Mouse (Mus musculus): Measurements from ENCODE around the gene Senp3.

Gene Senp3

DNA sequence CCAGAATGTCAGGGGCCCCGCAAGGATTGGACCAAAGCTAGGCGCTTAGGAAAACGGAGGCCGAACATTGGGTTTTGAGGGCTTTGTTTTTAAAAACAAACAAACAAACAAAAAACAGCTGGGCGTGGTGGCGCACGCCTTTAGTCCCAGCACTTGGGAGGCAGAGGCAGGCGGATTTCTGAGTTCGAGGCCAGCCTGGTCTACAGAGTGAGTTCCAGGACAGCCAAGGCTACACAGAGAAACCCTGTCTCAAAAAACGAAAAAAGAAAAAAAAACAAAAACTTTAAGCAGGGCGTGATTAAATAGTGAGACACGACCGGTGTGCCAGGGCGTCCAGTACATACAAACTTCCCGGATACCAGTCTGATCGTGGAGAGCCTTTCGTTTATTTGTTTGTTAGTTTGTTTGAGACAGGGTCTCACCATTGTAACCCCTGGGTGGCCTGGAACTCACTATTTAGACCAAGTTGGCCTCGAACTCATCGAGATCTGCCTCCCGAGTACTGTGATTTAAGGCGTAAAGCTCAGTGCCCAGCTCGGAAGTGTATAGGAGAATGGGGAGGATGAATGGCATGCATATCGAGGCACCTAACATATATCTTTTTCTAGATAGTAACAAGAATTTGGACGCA lies 440 bp upstream of the Senp3 start:
- DNase-seq (ENCODE audit: low read depth, low spot score) = no peak

DNA sequence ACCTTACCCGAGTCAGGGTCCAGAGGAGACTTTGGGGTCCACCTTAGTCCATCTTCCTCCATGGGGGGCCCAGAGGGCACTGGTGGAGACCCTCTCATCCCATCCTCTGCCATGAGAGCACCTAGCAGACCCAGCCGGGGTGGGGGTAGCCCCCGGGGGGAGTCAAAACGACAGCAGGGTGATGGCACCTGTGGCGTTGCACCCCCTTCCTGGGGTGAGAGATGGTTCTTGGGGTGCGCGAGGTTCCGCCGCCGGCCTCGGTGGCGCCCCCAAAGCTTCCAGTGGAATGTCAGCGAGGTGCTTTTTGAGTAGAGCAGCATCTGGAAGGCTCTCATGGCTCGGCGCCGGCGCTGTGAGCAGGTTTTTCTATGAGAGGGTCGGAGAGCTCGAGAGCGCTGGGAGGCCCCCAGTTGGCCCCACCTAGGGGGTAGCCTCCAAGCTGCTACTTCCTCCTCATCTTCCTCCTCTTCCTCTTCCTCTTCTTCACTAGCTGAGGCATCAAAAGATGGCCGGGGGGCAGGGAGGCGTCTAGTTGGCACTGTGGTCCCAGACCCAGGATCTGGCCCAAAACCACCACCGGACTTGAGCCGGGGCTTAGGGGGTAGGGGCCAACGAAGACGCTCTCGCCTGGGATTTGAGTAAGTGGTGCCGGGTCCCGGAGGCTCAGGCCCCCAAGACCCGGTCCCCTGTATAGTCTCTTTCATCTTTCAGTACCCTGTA lies 1.6 kb downstream of the Senp3 start:
- no peak for DNase-seq (ENCODE audit: low read depth, low spot score)

DNA sequence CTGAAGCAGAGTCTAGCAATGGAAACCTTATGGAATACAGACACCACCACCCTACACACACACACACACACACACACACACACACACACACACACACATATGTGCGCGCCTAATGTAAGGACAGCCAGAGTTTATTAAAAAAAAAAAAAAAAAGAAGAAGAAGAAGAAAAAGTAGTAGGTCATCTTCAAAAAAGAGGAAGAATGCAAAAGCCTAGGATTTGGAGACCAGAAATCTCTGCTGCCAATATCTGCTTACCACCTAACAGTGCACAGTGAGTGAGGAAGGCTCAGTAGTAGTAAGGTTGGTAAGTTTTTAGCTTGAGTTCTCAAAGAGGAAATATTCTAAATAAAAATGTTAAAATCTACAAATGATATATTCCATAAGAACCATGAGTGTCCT lies 2.7 kb downstream of the Senp3 start:
- no peak for DNase-seq (ENCODE audit: low read depth, low spot score)

DNA sequence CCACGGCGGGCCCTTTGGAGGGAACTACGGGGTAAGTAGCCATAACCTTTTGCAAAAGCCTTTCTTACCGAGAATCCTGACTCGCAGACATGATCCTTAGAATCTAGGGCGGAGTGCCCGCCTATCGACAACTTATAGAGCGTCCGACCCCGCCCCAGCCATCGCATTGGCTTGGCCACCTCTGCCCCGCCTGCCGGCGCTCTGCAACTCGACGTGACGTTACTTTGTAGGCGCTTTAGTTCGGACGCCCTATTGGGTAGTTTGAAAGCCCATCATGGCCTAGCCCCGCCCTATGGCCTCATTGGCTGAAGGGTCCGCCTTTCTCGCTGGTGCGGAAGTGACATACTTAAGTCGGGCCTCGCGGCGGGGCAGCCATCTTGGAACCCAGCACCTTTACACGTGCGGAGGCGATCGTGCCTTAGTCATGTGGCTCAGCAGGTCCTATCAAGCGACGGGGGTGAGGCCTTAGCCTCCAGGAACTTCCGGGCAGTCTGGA lies 9.6 kb downstream of the Senp3 start, which contains the start of gene Eif4a1:
Gene Eif4a1, minus strand, starts transcription at position 213 of the 496 bp plus-strand sequence.
- peak; percentile 100 for DNase-seq (ENCODE audit: low read depth, low spot score)

DNA sequence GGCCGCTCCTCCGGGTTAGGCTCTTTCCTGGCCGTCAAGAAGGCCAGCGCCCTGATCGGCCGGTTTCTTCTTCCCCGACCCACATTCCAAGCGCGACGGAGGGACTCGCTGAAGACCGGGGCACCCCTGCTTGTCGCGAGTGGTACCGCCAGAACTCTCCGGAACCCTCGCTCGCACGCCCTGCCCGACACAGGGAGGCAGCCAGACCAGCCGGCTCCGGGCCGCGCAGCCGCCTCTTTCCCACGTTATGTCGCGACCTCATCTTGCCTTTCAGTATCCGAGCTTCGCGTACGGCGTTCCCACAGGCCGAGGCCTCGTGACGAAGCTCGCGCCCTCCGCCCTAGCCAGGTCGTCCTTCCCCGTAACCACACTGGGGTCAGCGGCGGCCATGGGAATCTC lies 10.2 kb downstream of the Senp3 start:
- no peak for DNase-seq (ENCODE audit: low read depth, low spot score)

DNA sequence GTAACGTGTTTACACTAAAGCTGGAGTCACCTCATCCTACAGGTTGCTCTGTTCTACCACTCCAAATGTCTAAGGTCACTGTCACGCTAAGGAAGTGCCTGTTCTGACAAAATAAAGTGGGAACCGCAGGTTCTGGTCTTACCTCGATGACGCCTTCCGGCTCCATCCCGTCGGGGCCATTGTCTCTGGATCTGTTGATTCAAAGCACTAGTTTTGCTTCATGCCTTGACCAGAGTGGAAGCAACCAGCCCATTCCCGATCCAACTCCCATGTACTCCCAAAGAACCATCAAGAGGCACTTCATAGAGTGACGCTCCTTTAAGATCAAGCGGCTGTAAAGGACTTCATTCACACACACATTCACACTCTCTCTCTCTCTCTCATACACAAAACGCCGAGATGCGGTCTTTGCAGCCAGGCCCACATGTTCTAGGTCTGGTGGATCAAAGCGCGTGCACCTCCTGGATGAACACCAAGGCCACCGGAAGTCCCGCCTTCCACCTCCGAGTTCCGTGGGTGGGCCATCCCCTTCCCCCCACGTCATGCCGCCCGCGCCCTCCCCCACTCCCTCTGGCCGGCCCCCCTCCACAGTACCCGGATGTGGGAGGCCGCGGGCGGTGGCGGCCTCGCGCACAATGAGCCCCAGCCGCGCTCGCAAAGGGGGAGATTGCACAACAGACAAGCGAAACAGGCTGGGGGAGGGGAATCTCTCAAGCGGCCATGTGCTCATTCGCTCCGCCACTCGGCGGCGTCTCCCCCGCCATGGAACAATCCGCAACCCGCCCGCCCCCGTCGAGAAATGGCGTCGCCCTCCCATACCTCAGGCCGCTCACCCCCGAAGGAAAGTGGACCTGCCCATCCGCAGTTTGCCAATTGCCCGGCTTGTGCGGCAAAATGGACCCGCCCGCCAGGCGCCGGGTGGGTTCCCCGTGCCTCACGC lies 10.8 kb downstream of the Senp3 start:
- DNase-seq (ENCODE audit: low read depth, low spot score) = peak; percentile 93

DNA sequence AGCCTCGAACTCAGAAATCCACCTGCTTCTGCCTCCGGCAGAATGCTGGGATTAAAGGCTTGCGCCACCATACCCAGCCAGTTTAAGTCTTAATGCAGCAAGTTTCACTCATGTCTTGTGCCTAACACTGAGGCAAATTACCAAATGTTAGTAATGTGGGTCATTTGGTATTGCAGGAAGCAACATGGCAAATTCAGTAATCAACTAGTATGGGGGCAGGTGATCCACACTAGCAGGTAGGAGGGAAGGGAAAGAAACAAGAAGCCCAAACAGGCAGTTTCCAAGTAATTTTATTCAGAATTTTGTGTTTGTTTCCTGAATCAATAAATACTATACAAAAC lies 15.2 kb downstream of the Senp3 start:
- DNase-seq (ENCODE audit: low read depth, low spot score) = no peak

DNA sequence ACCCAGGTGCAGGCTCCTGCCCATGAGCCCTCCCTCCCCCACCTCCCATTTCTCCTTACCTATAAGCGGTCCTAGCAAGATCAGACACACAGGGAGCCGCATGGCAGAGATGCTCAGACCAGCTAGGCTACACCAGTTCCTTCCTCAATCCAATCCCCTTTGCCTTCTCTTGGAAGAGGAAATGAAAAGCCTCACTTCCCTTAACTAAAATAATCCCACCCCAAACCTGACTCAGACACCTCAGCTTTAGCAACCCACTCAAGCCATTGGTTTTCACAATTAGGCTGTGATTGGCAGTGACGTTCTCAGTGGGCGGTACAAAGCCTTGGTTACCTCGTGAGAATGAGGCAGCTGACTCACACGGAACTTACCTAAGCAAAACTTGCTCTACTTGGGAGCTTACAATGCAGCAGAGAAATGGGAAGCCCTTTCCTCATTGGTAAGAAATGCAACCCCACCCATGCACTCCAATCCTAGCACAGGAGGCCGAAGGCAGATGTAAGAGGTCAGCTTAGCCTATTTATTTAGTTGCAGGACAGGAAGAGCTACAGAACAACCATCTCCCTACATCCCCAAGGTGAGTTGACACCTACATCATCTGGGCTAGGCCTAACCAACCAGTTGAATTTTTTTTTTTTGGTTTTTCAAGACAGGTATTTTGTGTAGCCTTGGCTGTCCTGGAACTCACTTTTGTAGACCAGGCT lies 15.8 kb downstream of the Senp3 start, which contains the start of gene Cd68:
Gene Cd68, minus strand, starts transcription at position 193 of the 704 bp plus-strand sequence.
- DNase-seq (ENCODE audit: low read depth, low spot score) = peak; percentile 48

DNA sequence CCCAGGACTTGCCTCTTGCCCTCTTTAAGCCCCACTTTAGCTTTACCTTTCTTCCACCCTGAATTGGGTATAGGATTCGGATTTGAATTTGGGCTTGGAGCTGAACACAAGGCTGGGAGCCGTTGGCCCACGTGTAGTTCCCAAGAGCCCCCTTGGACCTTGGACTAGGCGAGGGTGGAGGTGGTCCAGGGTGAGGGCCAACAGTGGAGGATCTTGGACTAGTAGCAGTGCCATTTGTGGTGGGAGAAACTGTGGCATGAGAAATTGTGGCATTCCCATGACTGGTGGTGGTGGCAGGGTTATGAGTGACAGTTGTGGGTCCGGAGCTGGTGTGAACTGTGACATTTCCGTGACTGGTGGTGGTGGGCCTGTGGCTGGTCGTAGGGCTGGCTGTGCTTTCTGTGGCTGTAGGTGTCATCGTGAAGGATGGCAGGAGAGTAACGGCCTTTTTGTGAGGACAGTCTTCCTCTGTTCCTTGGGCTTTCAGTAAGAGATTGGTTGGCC lies 16.4 kb downstream of the Senp3 start:
- DNase-seq (ENCODE audit: low read depth, low spot score) = no peak

DNA sequence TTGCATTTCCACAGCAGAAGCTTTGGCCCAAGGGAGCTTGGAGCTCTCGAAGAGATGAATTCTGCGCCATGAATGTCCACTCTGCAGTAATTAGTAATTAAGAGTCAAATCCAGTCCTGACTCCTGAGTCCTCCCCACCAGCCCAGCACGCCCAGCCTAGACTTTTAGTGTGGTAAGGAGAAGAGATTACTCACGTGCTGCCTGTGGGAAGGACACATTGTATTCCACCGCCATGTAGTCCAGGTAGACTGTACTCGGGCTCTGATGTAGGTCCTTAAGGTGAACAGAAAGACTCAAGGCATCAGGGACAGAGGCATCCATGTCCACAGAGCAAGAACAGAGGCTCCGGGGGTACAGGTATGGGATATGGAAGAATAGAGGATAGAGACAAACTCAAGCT lies 17.0 kb downstream of the Senp3 start:
- DNase-seq (ENCODE audit: low read depth, low spot score) = no peak

DNA sequence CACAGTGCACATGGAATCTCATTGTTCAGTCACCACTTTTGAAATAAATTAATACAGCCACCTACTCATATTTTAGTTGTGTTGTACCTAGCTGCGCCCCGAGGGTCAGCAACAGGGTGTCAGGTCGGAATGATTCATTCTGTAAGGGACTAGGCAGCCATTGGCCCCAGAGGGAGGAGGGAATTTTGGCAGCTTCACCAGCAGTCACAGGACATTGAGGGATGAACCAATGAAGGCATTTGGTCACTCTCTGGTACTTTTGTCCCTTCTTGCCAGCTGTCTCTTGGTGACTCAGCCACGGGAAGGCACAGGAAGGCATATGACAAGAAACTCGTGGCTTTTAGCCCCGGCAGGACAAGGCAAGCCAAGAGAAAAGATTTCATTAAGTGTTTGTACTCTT lies 18.1 kb downstream of the Senp3 start:
- DNase-seq (ENCODE audit: low read depth, low spot score) = no peak

DNA sequence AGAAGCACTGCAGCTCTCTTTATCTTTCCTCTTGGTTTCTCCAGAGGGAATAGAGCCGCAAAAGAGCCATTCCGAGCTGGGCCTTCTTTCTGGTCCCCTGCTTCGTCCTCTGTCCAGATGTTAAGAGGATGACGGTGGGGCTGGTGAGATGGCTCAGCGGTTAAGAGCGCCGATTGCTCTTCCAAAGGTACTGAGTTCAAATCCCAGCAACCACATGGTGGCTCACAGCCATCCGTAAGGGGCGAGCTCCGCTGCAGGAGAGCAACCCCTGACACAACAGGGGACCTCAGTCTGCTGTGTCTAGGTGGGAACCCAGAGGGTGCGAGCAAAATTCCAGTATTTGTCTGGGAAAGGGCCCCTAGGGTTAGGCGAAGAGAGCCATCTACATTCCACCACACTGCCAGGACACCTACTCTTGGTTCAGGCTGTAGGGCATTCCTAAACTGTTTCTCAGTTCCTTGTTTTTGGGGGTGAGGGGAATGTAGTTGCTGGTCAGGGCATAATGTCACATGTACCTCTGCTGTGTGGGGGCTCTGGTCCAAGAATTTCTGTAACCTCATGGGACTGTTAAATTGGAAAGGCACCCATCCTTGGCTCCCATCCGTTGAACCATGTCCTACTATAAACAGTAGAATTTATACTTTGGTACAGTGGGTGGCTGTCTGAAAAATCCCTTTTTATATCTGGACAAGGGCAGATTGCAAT lies 18.8 kb downstream of the Senp3 start:
- no peak for DNase-seq (ENCODE audit: low read depth, low spot score)

DNA sequence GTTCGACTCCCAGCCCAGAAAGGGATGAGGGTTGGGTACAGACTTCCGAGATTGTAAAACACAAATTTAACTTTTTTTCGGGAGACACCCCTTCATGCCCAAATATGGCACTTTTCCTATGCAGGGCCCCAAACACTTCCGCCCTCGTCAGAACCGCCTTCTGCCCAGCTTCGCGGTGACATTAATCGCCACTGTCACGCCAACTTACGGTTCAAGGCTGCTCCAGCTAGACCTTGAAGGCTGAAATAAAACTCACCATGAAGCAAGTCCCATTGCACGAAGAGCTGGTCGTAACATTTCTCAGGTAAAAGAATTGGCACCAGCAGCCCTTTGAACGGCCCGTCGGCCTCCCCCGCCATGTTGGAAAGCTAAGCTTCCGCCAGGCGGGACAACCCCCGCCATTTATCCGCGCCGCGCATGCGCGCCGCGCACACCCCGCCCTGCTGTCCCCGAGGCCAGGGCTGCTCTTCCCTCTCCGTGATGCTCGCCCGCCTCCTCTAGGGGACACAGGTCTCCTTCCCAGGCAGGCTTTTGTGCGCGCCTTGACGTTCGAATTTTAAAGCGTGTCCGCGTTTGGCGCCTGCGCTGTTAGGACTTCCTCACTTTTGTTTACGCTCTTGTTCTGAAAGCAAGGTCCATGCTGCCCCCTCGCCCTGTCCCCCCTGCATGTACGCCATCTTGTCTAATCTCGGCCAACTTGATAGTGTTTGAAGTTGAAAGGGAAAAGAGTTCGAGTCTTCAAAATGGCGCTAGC lies 19.5 kb downstream of the Senp3 start, which contains the start of gene Mpdu1:
Gene Mpdu1, minus strand, starts transcription at position 430 of the 754 bp plus-strand sequence.
- peak; percentile 98 for DNase-seq (ENCODE audit: low read depth, low spot score)

DNA sequence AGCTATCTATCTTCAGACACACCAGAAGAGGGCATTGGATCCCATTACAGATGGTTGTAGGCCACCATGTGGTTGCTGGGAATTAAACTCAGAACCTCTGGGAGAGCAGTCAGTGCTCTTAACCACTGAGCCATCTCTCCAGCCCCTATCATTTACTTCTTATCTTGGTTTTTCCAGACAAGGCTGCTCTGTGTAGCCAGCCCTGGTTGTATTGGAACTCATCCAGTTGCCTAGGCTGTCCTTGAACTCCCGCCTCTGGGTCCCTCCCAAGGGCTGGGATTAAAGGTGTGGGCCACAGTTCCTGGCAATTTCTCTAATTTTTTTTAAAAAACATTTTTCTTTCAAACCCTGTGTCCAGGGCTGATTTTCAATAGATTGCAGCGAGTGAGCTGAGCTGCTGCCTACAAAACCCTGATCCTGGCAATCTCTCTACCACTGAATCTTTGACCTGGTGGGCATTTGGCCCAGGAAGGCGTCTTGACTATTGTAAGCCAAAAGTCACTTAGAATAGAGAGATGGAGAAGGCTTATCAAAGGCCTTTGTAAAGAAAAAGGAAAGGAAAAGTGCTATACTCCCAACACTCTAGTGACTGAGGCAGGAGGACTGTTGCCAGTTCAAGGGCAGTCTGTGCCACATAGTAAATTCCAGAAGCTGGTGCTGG lies 20.5 kb downstream of the Senp3 start:
- no peak for DNase-seq (ENCODE audit: low read depth, low spot score)

DNA sequence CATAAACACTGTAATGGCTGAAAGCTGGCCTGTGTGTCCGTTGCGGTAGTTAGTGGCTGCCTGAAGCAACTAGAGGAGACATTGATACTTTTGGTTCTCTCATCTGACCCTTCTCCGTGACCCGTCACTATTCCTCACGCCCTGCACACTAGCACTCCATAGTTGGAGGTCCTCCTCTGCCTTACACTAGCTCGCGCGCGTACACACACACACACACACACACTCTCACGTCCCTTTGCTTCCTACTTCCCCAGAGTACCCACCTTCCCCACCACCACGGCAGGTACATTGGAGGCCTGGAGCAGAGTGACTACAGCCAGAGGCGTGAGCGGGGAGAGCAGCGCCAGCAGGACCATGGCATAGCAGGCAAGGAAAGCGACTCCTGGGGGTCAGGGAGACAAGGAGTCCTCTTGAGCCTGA lies 24.4 kb downstream of the Senp3 start:
- DNase-seq (ENCODE audit: low read depth, low spot score) = no peak

DNA sequence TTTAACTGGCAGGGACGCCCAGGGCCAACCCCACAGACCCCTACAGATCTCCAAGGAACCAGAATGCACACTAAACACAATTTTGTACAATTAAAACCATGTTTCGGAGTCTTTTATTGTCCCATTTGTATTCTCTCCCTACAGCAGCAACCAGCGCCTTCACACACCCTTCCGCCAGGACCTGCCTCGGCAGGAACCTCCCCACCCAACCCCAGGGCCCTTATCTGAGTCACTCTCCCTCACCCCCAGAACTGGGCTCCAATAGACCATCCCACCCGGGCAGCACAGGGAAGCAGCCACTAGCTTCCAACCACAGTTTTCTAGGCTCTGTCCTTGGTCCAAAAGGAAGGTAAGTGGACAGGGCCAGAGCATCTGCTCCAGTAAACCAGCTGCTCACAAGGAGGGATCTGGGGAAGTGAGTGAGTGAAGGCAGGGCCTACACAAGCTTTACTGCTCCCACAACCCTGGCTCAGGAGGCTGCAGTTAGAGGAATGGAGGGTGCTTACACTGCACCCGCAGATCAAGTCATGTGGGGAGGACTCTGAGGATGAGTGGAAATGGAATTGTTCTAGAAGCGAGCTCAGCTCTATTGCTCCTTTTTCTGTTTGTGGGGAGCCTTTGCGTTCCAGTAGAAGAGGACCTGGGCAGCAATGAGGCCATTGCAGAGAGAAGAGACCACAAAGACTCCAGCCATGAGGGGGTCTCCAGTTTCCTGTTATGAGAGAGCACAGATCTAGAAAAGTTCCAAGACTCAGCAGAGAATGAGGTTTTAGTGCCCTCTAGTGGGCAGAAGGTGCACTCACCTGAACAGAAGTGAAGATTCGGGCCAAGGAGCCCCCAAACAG lies 25.0 kb downstream of the Senp3 start:
- DNase-seq (ENCODE audit: low read depth, low spot score) = peak; percentile 81

DNA sequence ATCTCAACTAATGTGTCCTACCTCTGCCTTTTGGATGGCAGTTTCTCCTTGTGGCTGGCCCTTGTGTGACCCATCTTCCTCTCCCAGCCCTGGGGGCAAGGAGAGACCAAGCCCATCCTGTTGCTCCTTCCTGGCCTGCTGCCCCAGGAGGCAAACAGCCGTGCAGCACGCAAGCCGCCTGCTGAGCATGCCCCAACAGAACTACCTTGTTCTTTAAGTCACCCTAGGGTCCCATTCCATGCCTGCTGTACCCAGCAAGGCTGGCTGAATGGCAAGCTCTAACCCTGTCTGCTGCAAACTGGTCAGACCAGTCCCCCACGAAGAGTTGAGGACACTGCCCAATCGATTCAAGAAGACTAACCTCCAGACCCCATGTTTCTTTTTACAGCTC lies 25.8 kb downstream of the Senp3 start:
- DNase-seq (ENCODE audit: low read depth, low spot score) = no peak

All from forelimb bud, embryonic 11.5 days (tissue).